In genomic region chr11:45816712-45817111, GRCm38 (mm10) we compare ENCODE assay signal across 22 mouse cellular contexts. TPM values are rescaled to one million over a fixed set of nuclear protein-coding genes. Genes with fewer than 3 reads are reported as not detected.
DNase-seq lines count a peak whose midpoint lies in the region; ATAC-seq and TF ChIP-seq lines count a peak whose summit lies in the region.
"Had no signal": no experiment of that assay in that cellular context is flagged by ENCODE, and none has a peak within 500 bp of the region (broad histone marks: within the 10 kb centered on the region; RNA-seq: fewer than 3 reads in every experiment).

No protein-coding gene starts in this region.

- no peak for TF ChIP-seq CTCF in lung, postnatal 0 days (IDR thresholded peaks at IDR 0.05)
- no peak for TF ChIP-seq CTCF in intestine, postnatal 0 days (IDR thresholded peaks at IDR 0.05; ENCODE audit: low read depth)

- no peak overlapping the region for H3K9ac ChIP-seq in embryonic facial prominence, embryonic 14.5 days (ENCODE audit: low read depth, low read length)
- no peak overlapping the region for H3K9ac ChIP-seq in lung, postnatal 0 days (replicated peaks; ENCODE audit: low read depth)
- H3K9ac ChIP-seq in intestine, postnatal 0 days (ENCODE audit: low read depth, low read length): no peak overlapping the region
- H3K9ac ChIP-seq: embryonic facial prominence, embryonic 12.5 days; forebrain, embryonic 13.5 days; forebrain, postnatal 0 days; heart, embryonic 13.5 days; hindbrain, embryonic 15.5 days had no signal

- H3K9me3 ChIP-seq in embryonic facial prominence, embryonic 14.5 days (ENCODE audit: control insufficient read depth, low read length): no peaks in the 10 kb centered on the region
- H3K9me3 ChIP-seq in embryonic facial prominence, embryonic 10.5 days: no peaks in the 10 kb centered on the region
- no peaks in the 10 kb centered on the region for H3K9me3 ChIP-seq in lung, postnatal 0 days (ENCODE audit: low read length)
- H3K9me3 ChIP-seq in intestine, postnatal 0 days (ENCODE audit: control insufficient read depth): no peaks in the 10 kb centered on the region
- H3K9me3 ChIP-seq: embryonic facial prominence, embryonic 12.5 days; forebrain, embryonic 13.5 days; G1E; heart, embryonic 13.5 days; hindbrain, embryonic 15.5 days had no signal

- no peak overlapping the region for H3K4me3 ChIP-seq in embryonic facial prominence, embryonic 14.5 days (ENCODE audit: low read depth, low read length)
- no peak overlapping the region for H3K4me3 ChIP-seq in embryonic facial prominence, embryonic 10.5 days
- no peak overlapping the region for H3K4me3 ChIP-seq in lung, postnatal 0 days (ENCODE audit: low read depth, low read length)
- no peak overlapping the region for H3K4me3 ChIP-seq in intestine, postnatal 0 days (ENCODE audit: low read depth, low read length)
- H3K4me3 ChIP-seq: embryonic facial prominence, embryonic 12.5 days; forebrain, embryonic 13.5 days; heart, embryonic 13.5 days; hindbrain, embryonic 15.5 days had no signal

- TF ChIP-seq EP300 in lung, postnatal 0 days (IDR thresholded peaks at IDR 0.05): no peak

- no peaks in the 10 kb centered on the region for H3K36me3 ChIP-seq in embryonic facial prominence, embryonic 14.5 days (ENCODE audit: control insufficient read depth, insufficient read depth, low read length)
- H3K36me3 ChIP-seq in embryonic facial prominence, embryonic 10.5 days (replicated peaks): no peaks in the 10 kb centered on the region
- H3K36me3 ChIP-seq in lung, postnatal 0 days (ENCODE audit: insufficient read depth, low read length): no peaks in the 10 kb centered on the region
- no peaks in the 10 kb centered on the region for H3K36me3 ChIP-seq in intestine, postnatal 0 days (ENCODE audit: control insufficient read depth, insufficient read depth)
- H3K36me3 ChIP-seq: embryonic facial prominence, embryonic 12.5 days; G1E; heart, embryonic 13.5 days; hindbrain, embryonic 15.5 days had no signal

- H3K27me3 ChIP-seq in embryonic facial prominence, embryonic 14.5 days (replicated peaks; ENCODE audit: control insufficient read depth, insufficient read depth, low read length): no peaks in the 10 kb centered on the region
- H3K27me3 ChIP-seq in embryonic facial prominence, embryonic 10.5 days (replicated peaks; ENCODE audit: low read depth, poor library complexity, severe bottlenecking): no peaks in the 10 kb centered on the region
- H3K27me3 ChIP-seq in lung, postnatal 0 days (replicated peaks; ENCODE audit: insufficient read depth, low read length): no peaks in the 10 kb centered on the region
- no peaks in the 10 kb centered on the region for H3K27me3 ChIP-seq in intestine, postnatal 0 days (replicated peaks; ENCODE audit: control insufficient read depth, insufficient read depth, low read length)
- H3K27me3 ChIP-seq: embryonic facial prominence, embryonic 12.5 days; forebrain, embryonic 13.5 days; heart, embryonic 13.5 days; hindbrain, embryonic 15.5 days had no signal

- no peaks in the 10 kb centered on the region for H3K4me1 ChIP-seq in embryonic facial prominence, embryonic 14.5 days (ENCODE audit: control insufficient read depth, insufficient read depth, low read length)
- H3K4me1 ChIP-seq in embryonic facial prominence, embryonic 10.5 days: peaks cover 6% of the 10 kb centered on the region; the same call in 1 of the 2 replicates
- no peaks in the 10 kb centered on the region for H3K4me1 ChIP-seq in lung, postnatal 0 days (ENCODE audit: insufficient read depth, low read depth, low read length)
- no peaks in the 10 kb centered on the region for H3K4me1 ChIP-seq in intestine, postnatal 0 days (replicated peaks; ENCODE audit: control insufficient read depth, insufficient read depth, low read length)
- H3K4me1 ChIP-seq: embryonic facial prominence, embryonic 12.5 days; forebrain, embryonic 13.5 days; heart, embryonic 13.5 days; hindbrain, embryonic 15.5 days had no signal

- ATAC-seq in embryonic facial prominence, embryonic 14.5 days (ENCODE audit: low read depth): no peak; the same call in 1 of the 2 replicates
- peak; percentile 59; the same call in 1 of the 2 replicates for ATAC-seq in lung, postnatal 0 days
- ATAC-seq in intestine, postnatal 0 days: peak; percentile 73
- ATAC-seq: CD4-positive, CD25-positive, alpha-beta regulatory T cell, adult 4 months; forebrain, embryonic 13.5 days; forebrain, postnatal 0 days had no signal

- DNase-seq in embryonic facial prominence, embryonic 14.5 days (ENCODE audit: low spot score): peak; percentile 60
- no peak for DNase-seq in embryonic facial prominence, embryonic 10.5 days (ENCODE audit: low spot score)
- peak; percentile 72 for DNase-seq in lung, postnatal 0 days (ENCODE audit: low spot score)
- DNase-seq in lung, postnatal 4 days: no peak
- no peak for DNase-seq in right cerebral cortex, postnatal 4 days
- no peak for DNase-seq in thymus, adult 18-20 months
- DNase-seq: adrenal gland, postnatal 10 days; B cell, adult 2 months; cerebellum, adult 11 months; cerebellum, adult 8-10 months; cerebellum, postnatal 14 days; embryo, embryonic 11 days; forebrain, postnatal 0 days; gastrocnemius, postnatal 14 days; heart, postnatal 36 days had no signal

- WGBS in embryonic facial prominence, embryonic 14.5 days: 47% methylated on average over 1 of the region's 1 CpGs
- 71% methylated on average over 1 of the region's 1 CpGs for WGBS in embryonic facial prominence, embryonic 10.5 days
- WGBS in lung, postnatal 0 days: 29% methylated on average over 1 of the region's 1 CpGs
- WGBS in intestine, postnatal 0 days: 17% methylated on average over 1 of the region's 1 CpGs

- no peak overlapping the region for H3K4me2 ChIP-seq in embryonic facial prominence, embryonic 14.5 days (ENCODE audit: low read depth, low read length)
- no peak overlapping the region for H3K4me2 ChIP-seq in lung, postnatal 0 days (replicated peaks; ENCODE audit: low read depth, low read length)
- no peak overlapping the region for H3K4me2 ChIP-seq in intestine, postnatal 0 days (replicated peaks; ENCODE audit: low read depth)
- H3K4me2 ChIP-seq: embryonic facial prominence, embryonic 12.5 days; forebrain, embryonic 13.5 days; heart, embryonic 13.5 days; hindbrain, embryonic 15.5 days had no signal

- no peak overlapping the region for H3K27ac ChIP-seq in embryonic facial prominence, embryonic 14.5 days (replicated peaks; ENCODE audit: low read depth, low read length)
- no peak overlapping the region for H3K27ac ChIP-seq in embryonic facial prominence, embryonic 10.5 days (replicated peaks)
- H3K27ac ChIP-seq in lung, postnatal 0 days (ENCODE audit: low read length): no peak overlapping the region
- no peak overlapping the region for H3K27ac ChIP-seq in intestine, postnatal 0 days (ENCODE audit: low read depth, low read length)
- H3K27ac ChIP-seq: embryonic facial prominence, embryonic 12.5 days; forebrain, embryonic 13.5 days; heart, embryonic 13.5 days; hindbrain, embryonic 15.5 days had no signal

RNA-seq across cellular contexts. Expression of gene Clint1, which starts 35.1 kb away (rescaled TPM):
- 79.1 and 81.0 TPM in 2 replicates for polyA plus RNA-seq in embryonic facial prominence, embryonic 14.5 days (2014; fragmentation: Nextera tagmentation; extraction: Ambion mirVana)
- polyA plus RNA-seq in embryonic facial prominence, embryonic 10.5 days (2016; fragmentation: Nextera tagmentation; extraction: Ambion mirVana): 63.7 and 67.8 TPM in 2 replicates
- polyA plus RNA-seq in lung, postnatal 0 days (2015; fragmentation: Nextera tagmentation; extraction: Ambion mirVana): 41.6 and 47.0 TPM in 2 replicates
- 171 and 185 TPM in 2 replicates for polyA plus RNA-seq in intestine, postnatal 0 days (2015; fragmentation: Nextera tagmentation; extraction: Ambion mirVana)

Comparison
In these comparisons a context has a peak if more than half of its experiments do, and no peak if none do; other contexts are left out.
1. DNase-seq: peak in embryonic facial prominence, embryonic 14.5 days (single experiment) and lung, postnatal 0 days (single experiment); none in embryonic facial prominence, embryonic 10.5 days (single experiment), lung, postnatal 4 days (0 of 2), right cerebral cortex, postnatal 4 days (single experiment) and thymus, adult 18-20 months (0 of 2).